Mouse (Mus musculus) brain, embryonic 18.5 days (tissue): ENCODE measurements around the gene Inpp5f.
A peak's percentile ranks its signal among the peaks of the same experiment; 100 is the strongest.

ENCODE experiments used
- DNase-seq: peaks from one replicate; pipeline ENCODE4 v3.0.0-alpha.2; 2012; ENCODE audit warnings: low read depth, low spot score

Inpp5f gene

GRCm38 (mm10) chr7:128739116-128739461 lies 128.0 kb downstream of the Inpp5f start:
- no peak for DNase-seq

- no peak for DNase-seq
These were observed 128.5 kb downstream of the Inpp5f start for GRCm38 (mm10) chr7:128739462-128740277.

- DNase-seq: peak; percentile 86
These were observed 129.2 kb downstream of the Inpp5f start, which contains the start of gene Mcmbp for GRCm38 (mm10) chr7:128740334-128740733. Gene Mcmbp (minus strand): TSS chr7:128740495.

- DNase-seq: no peak
These were observed 132.8 kb downstream of the Inpp5f start for GRCm38 (mm10) chr7:128743898-128744297.

GRCm38 (mm10) chr7:128744684-128745485 lies 133.8 kb downstream of the Inpp5f start, which contains the start of gene Sec23ip:
Gene Sec23ip (plus strand): TSS chr7:128744943.
- DNase-seq: peak; percentile 98
